Mouse (Mus musculus) left cerebral cortex, adult 11 months (tissue): Measurements from ENCODE around the gene Cntn3.
A peak's percentile ranks its signal among the peaks of the same experiment; 100 is the strongest.

Experiments used
- DNase-seq: peaks from one replicate; pipeline ENCODE4 v3.0.0; 2022; ENCODE audit warnings: low spot score

The Cntn3 gene

DNA sequence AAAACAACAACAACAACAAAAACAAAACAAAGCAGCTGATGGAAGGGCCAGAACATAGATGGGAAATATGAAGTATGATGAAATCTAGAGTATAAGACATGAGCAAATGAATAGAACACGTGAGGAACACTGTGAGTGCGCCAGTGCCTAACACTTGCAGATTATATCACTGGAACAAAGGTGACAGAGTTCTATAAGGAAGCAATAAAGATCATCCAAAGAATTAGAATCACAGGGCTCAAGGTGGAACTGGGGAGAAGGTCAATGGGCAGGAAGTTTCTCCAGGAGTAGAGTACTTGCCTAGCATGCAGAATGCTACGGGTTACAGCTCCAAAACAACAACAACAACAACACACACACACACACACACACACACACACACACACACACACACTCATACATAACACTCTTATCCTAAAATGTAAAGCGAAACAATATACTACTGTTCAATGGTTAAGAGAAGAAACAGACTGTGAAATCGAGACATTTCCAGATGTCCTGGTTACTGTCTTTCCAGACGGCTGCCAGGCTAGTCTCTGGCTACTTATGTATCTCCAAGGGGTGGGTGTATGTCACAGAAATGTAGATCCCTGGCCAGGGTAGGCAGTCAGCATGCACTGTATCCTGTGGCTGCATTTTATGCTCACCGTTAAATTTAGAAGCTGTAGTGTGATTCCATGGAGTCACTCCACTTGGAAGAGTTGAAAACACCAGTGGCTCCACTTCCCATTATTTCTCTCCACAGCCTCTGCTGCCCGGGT, 94.4 kb downstream of the Cntn3 start:
- DNase-seq = no peak

- DNase-seq = no peak
These were observed 134.5 kb downstream of the Cntn3 start for GRCm38 (mm10) chr6:102438353-102438752.

DNA sequence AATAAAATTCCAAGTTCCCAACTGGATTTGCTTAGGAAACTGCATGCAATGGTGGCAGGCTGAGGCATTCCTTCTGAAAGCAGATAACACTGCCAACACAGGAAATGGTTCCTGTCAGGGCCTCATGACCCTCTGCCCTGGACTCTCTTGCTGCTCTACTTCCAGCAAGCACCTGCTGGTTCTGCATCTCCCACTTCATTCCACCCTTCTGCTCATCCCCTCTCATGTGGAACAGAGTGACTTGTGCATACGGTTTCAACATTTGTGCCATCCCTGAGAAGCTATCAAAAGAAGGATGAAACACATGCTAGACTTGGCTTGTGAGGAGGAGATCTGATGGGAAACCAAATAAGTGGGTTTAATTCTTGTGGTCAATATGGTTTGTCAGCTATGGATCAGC, 145.4 kb downstream of the Cntn3 start:
- no peak for DNase-seq

DNA sequence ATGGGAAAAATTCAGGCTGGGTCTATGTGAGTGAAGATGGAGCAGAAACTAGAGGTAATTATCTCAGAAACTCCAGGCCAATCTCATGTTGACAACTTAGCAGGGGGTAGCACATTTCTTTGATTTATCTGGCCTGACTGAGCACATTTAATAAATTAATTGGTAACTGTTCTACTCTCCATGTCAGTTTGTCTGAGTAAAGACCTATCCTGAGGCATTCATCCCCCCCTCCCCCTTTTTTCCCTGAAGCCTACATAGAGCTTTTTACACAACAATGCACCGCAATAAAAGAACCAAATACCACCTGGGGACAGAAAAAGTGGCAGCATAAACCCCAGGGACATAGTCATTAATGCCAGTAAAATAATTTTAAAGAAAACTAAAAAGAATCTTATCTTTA, 151.1 kb downstream of the Cntn3 start:
- no peak for DNase-seq

DNA sequence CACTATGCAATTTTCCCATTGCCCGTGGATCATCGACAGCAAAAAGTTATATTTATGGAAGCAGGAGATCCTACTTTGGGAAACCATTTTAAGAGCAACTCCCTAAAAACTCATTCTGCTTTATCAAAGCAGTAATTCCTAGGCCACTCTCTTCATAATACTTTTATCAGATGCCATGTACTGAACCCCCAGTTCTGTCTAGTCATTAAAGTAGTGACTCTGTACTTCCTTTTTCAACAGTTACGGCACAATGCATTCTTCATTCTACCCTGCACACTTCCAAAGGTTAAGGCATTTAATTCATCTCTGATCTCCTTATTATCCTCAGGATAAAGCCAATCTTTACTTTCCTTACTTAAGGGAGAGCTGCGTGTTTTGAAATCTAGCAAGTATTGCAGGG, 184.3 kb downstream of the Cntn3 start:
- DNase-seq = no peak

DNA sequence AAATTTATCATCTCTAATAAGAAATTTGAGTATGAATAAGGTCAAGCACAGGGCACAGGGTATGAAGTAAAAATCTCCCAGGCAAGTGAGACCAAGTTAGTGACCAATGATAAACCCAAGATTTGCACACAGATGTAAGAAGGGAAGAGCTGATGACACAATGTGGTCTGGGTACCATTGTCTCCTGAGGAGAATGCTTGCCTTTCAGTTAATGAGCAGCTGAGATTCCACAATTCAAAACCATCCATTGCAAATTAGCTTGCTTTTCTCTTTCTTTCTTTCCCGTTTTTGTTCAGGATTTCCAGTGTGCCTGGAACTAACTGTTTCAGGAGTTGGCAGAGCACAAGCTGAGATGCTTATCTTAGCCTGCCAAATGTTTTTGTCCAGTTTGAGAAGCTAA, 200.8 kb downstream of the Cntn3 start:
- DNase-seq = no peak

DNA sequence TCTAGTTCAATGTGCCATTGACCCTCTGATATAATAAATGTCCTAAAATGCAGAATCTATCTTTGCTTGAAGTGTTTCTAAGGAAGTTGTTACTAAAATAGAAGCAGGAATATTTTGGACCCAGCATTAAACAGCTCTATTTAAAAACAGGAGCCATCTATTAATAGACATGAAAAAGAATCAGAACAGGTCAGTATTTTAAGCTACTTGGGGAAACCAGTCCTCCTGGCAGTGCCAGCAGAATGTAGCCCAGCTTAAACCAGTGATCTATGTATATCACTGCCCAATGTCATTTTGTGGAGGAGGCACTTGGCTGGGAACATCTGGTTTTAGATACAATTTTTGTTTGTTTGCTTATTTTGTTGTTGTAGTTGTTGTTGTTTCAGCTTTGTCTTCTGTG, 209.0 kb downstream of the Cntn3 start:
- no peak for DNase-seq

DNA sequence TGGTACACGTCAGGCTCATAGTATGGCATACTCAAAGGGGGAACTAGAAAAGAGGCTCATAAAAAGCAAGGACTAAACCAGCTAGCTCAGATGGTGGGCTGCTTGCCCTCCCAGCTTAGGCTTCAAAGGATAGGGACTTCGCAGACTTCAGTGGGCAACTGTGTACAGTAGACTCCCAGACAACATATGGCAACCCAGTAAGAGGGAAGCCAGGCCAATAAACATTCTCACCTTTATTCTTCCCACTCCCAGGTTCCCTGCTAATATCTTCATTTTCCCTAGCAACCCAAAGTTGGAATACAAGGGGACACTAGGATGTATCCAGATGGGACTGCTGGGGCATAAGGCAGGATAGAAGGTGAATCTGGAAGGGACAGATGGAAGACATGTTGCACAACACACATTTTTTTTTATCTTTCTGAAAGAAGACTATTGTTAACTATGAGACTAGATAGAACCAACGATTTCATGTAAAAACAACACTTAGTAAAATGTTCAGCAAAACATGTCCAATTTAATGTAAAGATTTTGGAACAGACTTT, 209.5 kb downstream of the Cntn3 start:
- DNase-seq = no peak

GRCm38 (mm10) chr6:102332144-102332543, 240.8 kb downstream of the Cntn3 start:
- DNase-seq = no peak

DNA sequence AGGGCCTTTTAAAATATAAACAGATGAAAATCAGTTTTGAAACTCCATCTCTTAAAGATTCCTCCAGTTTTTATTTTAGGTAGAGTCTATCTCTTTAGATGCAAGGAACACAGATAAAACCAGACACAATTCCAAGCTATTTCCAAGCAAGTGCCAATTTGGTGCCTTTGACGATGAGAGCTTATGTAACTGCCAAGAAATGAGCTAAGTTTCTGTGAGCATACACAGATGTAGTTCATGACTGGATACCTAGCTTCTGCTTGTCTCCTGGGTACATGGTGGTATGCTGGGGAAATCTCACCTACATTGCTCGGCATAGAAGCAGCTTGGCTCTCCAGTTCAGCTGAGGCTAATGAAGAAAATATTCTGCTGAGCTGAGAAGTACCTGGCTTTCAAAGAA, 246.2 kb downstream of the Cntn3 start:
- DNase-seq = peak; percentile 16

DNA sequence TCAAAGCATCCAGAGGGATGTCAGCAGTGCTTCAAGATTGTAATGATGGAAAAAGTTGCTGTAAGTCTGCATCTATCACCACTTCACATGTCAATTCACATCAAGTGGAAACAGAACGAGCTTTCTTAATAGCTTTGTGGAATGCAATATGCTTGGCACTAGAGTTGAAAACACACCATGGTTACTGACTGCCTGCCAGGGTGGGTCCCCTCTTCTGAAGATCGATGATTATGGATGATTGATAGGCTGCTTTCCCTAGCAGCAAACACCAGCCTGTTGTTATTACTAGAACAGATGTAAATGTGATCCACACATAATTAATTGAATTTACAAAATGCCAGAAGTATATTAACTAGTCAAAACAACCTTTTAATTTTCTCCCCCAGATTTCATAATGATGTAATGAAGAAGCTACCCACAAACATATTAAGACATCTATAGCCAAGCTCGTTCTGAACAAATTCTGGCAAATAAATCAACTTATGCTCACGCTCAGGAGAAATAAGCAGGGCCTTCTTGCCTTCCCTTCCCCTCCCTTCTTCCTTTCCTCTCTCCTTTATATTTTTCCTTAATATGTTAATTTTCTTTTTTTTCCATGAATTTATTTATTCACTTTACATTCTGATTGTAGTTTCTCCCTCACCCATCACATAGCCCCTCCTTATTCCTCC, 250.2 kb downstream of the Cntn3 start:
- no peak for DNase-seq

DNA sequence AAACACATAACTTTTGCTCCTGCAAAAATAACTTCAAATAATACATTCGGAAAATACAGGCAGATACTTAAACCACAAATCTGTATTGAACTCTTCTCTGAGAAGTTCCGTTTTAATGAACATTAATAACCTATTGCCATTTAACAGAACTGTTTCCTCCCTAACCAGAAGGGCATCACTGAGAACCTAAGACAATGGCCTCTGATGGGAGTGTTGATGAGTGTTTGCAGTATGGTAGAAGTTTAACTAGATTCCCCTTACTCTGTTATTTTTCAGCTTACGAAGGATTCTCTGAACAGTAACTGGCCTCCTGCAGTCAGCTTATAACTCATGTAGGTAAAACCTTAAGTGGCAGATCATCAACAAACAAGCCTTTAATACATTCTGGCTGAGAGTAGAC, 253.1 kb downstream of the Cntn3 start:
- no peak for DNase-seq

GRCm38 (mm10) chr6:102282889-102283288, 290.0 kb downstream of the Cntn3 start:
- no peak for DNase-seq

- no peak for DNase-seq
These were observed 341.9 kb downstream of the Cntn3 start for GRCm38 (mm10) chr6:102231015-102231414.

DNA sequence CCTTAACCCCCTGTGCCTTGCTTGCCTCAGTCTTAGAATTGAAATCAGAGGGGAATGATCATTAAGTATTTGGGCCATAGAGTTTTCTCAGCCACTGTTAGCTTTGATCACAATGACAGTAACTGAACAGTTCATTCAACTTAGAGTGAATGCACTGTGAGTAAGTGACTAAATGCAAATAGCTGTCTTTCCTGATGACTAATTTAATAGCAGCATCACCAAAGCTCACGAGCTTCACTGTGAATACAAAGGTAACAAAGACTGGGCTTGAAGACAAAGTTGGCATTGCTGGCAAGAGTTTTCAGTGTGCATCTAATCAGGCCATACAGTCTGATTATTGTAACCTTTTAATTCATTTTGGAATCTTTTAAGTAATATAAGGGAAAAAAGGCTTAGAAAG, 386.6 kb downstream of the Cntn3 start:
- no peak for DNase-seq

- DNase-seq = peak; percentile 18
These were observed 402.0 kb downstream of the Cntn3 start for GRCm38 (mm10) chr6:102170913-102171312.

DNA sequence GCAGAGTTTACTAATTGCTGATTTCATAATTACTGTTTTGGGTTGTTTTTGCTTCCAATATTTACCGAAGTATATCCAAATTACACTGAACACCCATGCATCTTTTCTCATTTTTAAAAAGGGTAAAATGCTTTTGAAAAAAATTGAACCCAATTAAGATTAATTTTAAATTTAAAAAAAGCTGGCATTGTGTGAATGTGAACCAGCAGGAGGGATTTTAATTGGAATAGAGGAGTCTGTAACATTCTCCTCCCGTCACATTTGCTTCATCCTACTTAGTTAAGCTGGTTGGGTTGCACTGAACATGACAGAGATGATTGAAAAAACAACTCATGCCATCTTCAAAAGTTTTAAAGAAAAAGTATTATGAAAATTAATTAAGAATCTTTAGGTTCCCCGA, 411.7 kb downstream of the Cntn3 start:
- DNase-seq = no peak

GRCm38 (mm10) chr6:102121676-102122075, 451.2 kb downstream of the Cntn3 start:
- no peak for DNase-seq

- no peak for DNase-seq
These were observed 452.9 kb downstream of the Cntn3 start for GRCm38 (mm10) chr6:102120003-102120402.

DNA sequence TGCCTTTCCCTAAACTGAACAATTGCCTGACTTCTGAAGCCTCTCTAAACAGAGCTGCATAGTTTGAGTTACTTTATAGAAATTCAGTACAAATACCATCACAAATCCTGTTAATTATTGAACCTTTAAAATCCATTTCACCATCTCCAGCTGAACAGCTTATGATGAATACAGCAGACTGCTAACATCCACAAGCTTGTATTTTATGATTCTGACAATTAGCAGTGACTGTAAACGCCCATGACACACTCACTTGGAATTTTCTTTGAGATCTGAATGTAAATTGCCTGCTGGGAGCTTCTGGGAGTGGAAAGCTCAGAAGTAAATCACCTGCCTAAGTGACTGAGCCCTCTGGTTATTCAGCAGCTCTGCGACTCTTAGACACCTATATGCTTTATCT, 459.3 kb downstream of the Cntn3 start:
- DNase-seq = no peak
